Mouse (Mus musculus) frontal cortex, postnatal 14 days (tissue): ENCODE results near the gene Gm49395.

Source experiments
- DNase-seq, 2 experiments: peaks; one replicate each; pipeline ENCODE4 v3.0.0; 2022; ENCODE audit warnings: low spot score in 2 of 2

The Gm49395 gene

DNA sequence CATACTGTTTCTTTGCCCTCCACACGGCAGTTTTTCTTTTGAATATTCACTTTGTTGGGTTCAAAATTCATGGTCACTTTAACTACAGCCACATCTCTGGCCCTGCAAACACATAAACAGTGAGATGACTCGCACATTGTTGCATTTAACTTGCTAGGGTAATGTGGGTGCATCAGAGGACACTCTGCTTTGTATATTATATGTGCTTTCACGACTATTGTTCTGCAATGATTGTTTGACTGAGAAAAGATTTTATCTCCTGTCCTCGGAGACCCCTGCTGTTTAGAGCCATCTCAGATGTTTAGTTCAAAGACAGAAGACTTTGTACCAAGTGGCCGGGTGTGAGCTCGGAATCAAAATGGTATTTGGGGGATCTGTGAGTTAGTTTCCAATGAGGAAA is 114.1 kb downstream of the Gm49395 start:
- DNase-seq = no peak

DNA sequence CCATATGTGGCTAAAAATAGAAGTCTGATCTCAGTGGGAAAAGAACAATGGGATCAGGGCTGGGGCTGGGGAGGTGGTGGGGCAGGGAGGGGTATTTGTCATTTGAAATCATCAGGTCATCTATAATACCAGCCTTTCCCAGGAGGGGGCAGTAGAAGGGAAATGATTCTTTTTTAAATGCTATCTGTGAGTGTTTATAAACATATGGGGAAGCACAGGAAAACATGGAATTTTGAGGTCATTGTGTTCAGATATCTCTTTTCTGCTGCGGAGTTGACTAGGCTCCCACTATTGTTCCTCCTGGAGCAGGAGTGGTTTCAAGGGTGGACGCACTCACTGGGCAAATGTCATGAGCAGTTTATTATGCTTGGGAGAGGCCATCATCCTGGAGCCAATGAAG is 114.6 kb downstream of the Gm49395 start:
- no peak for DNase-seq
